Mouse (Mus musculus): ENCODE measurements at regions not wholly inside any gene's neighbourhood (a gene's known extent, or its start where the extent isn't known, plus 50 kb on each side); places are given as distances from the start of the nearest gene placed in this dataset.
A peak's percentile ranks its signal among the peaks of the same experiment; 100 is the strongest.
"Not testable (repeated sequence)": the region's sequence is repeated elsewhere in the genome, so short reads cannot be mapped to it uniquely, and the experiment has no call there.

- ATAC-seq, result no peak
- WGBS, result 70% methylated on average over 9 of the region's 9 CpGs
Observed at GRCm38 (mm10) chr5:74800351-74800750, 97.6 kb upstream of the Lnx1 start.

GRCm38 (mm10) chr5:74796421-74797067 is 93.8 kb upstream of the Lnx1 start:
- no peak overlapping the region for H3K4me3 ChIP-seq (replicated peaks; ENCODE audit: low read length)
- H3K9me3 ChIP-seq (ENCODE audit: control insufficient read depth, low read length), result 0 out of 2 replicates have a peak, but pooled peaks cover 3% of the 10 kb centered on the region
- no peaks in the 10 kb centered on the region; the same call in 1 of the 2 replicates for H3K27me3 ChIP-seq (replicated peaks; ENCODE audit: control insufficient read depth, insufficient read depth, low read length)
- H3K27ac ChIP-seq (ENCODE audit: low read length), result no peak overlapping the region
- no peak overlapping the region for H3K4me2 ChIP-seq (ENCODE audit: low read length)
- ATAC-seq, result peak; percentile 42; the same call in 1 of the 2 replicates
- H3K36me3 ChIP-seq (ENCODE audit: control insufficient read depth, insufficient read depth), result no peaks in the 10 kb centered on the region
- peaks cover 7% of the 10 kb centered on the region for H3K4me1 ChIP-seq (replicated peaks; ENCODE audit: control insufficient read depth, insufficient read depth, low read length)
- 37% methylated on average over 8 of the region's 8 CpGs for WGBS
- H3K9ac ChIP-seq (replicated peaks; ENCODE audit: low read depth, low read length), result no peak overlapping the region

More at GRCm38 (mm10) chr5:74800351-74800750, 97.6 kb upstream of the Lnx1 start:
- H3K27ac ChIP-seq (ENCODE audit: low read length), result no peak overlapping the region
- no peaks in the 10 kb centered on the region; the same call in 1 of the 2 replicates for H3K27me3 ChIP-seq (replicated peaks; ENCODE audit: control insufficient read depth, insufficient read depth, low read length)
- H3K36me3 ChIP-seq (ENCODE audit: control insufficient read depth, insufficient read depth), result no peaks in the 10 kb centered on the region
- no peak overlapping the region for H3K4me2 ChIP-seq (ENCODE audit: low read length)
- no peak overlapping the region for H3K9ac ChIP-seq (replicated peaks; ENCODE audit: low read depth, low read length)
- no peaks in the 10 kb centered on the region for H3K4me1 ChIP-seq (replicated peaks; ENCODE audit: control insufficient read depth, insufficient read depth, low read length)
- no peaks in the 10 kb centered on the region for H3K9me3 ChIP-seq (ENCODE audit: control insufficient read depth, low read length)
- H3K4me3 ChIP-seq (replicated peaks; ENCODE audit: low read length), result no peak overlapping the region

- Histone ChIP-seq H3K9me3 (ENCODE audit: control insufficient read depth, low read length) (0 out of 2 replicates have a peak, but pooled peaks cover 3% of the 10 kb centered on the region), H3K36me3 (ENCODE audit: control insufficient read depth, insufficient read depth) (no peaks in the 10 kb centered on the region), H3K4me3 (replicated peaks; ENCODE audit: low read length) (no peak overlapping the region), H3K4me1 (replicated peaks; ENCODE audit: control insufficient read depth, insufficient read depth, low read length) (peaks cover 7% of the 10 kb centered on the region), H3K27ac (ENCODE audit: low read length) (no peak overlapping the region), H3K4me2 (ENCODE audit: low read length) (no peak overlapping the region), H3K9ac (replicated peaks; ENCODE audit: low read depth, low read length) (no peak overlapping the region), H3K27me3 (replicated peaks; ENCODE audit: control insufficient read depth, insufficient read depth, low read length) (no peaks in the 10 kb centered on the region; the same call in 1 of the 2 replicates)
- ATAC-seq, result no peak
- 93% methylated on average over 4 of the region's 4 CpGs for WGBS
Observed at GRCm38 (mm10) chr5:74794726-74795125, 92.0 kb upstream of the Lnx1 start.

- Histone ChIP-seq H3K9me3 (ENCODE audit: control insufficient read depth, low read length) (0 out of 2 replicates have a peak, but pooled peaks cover 3% of the 10 kb centered on the region), H3K9ac (replicated peaks; ENCODE audit: low read depth, low read length) (no peak overlapping the region), H3K27ac (ENCODE audit: low read length) (no peak overlapping the region), H3K4me2 (ENCODE audit: low read length) (no peak overlapping the region), H3K4me3 (replicated peaks; ENCODE audit: low read length) (no peak overlapping the region), H3K27me3 (replicated peaks; ENCODE audit: control insufficient read depth, insufficient read depth, low read length) (no peaks in the 10 kb centered on the region; the same call in 1 of the 2 replicates), H3K36me3 (ENCODE audit: control insufficient read depth, insufficient read depth) (no peaks in the 10 kb centered on the region), H3K4me1 (replicated peaks; ENCODE audit: control insufficient read depth, insufficient read depth, low read length) (peaks cover 7% of the 10 kb centered on the region)
- 69% methylated on average over 4 of the region's 4 CpGs for WGBS
- ATAC-seq, result no peak
Observed at GRCm38 (mm10) chr5:74793431-74793830, 90.7 kb upstream of the Lnx1 start.

- no peaks in the 10 kb centered on the region for H3K36me3 ChIP-seq (ENCODE audit: control insufficient read depth, insufficient read depth)
- H3K4me1 ChIP-seq (replicated peaks; ENCODE audit: control insufficient read depth, insufficient read depth, low read length), result peaks cover 7% of the 10 kb centered on the region
- 0 out of 2 replicates have a peak, but pooled peaks cover 3% of the 10 kb centered on the region for H3K9me3 ChIP-seq (ENCODE audit: control insufficient read depth, low read length)
- no peak overlapping the region for H3K9ac ChIP-seq (replicated peaks; ENCODE audit: low read depth, low read length)
- WGBS, result 39% methylated on average over 8 of the region's 8 CpGs
- H3K27ac ChIP-seq (ENCODE audit: low read length), result no peak overlapping the region
- H3K4me3 ChIP-seq (replicated peaks; ENCODE audit: low read length), result no peak overlapping the region
- ATAC-seq, result no peak
- no peak overlapping the region for H3K4me2 ChIP-seq (ENCODE audit: low read length)
- H3K27me3 ChIP-seq (replicated peaks; ENCODE audit: control insufficient read depth, insufficient read depth, low read length), result no peaks in the 10 kb centered on the region; the same call in 1 of the 2 replicates
Observed at GRCm38 (mm10) chr5:74792936-74793335, 90.2 kb upstream of the Lnx1 start.

- 2% methylated on average over 7 of the region's 7 CpGs for WGBS
- no peak overlapping the region for H3K27ac ChIP-seq (ENCODE audit: low read length)
- H3K4me3 ChIP-seq (replicated peaks; ENCODE audit: low read length), result peak overlapping the region; percentile 20; the same call in 1 of the 2 replicates
Observed at GRCm38 (mm10) chr5:74792301-74792700, 89.6 kb upstream of the Lnx1 start.

GRCm38 (mm10) chr5:74790501-74790900 is 87.8 kb upstream of the Lnx1 start:
- H3K4me3 ChIP-seq (replicated peaks; ENCODE audit: low read length); H3K27ac ChIP-seq (ENCODE audit: low read length); H3K4me1 ChIP-seq (replicated peaks; ENCODE audit: control insufficient read depth, insufficient read depth, low read length); H3K9me3 ChIP-seq (ENCODE audit: control insufficient read depth, low read length); H3K27me3 ChIP-seq (replicated peaks; ENCODE audit: control insufficient read depth, insufficient read depth, low read length); H3K36me3 ChIP-seq (ENCODE audit: control insufficient read depth, insufficient read depth); H3K4me2 ChIP-seq (ENCODE audit: low read length); H3K9ac ChIP-seq (replicated peaks; ENCODE audit: low read depth, low read length); ATAC-seq: not testable (repeated sequence)
- WGBS, result 96% methylated on average over 4 of the region's 4 CpGs

More at GRCm38 (mm10) chr5:74792301-74792700, 89.6 kb upstream of the Lnx1 start:
- 0 out of 2 replicates have a peak, but pooled peaks cover 3% of the 10 kb centered on the region for H3K9me3 ChIP-seq (ENCODE audit: control insufficient read depth, low read length)
- peaks cover 7% of the 10 kb centered on the region for H3K4me1 ChIP-seq (replicated peaks; ENCODE audit: control insufficient read depth, insufficient read depth, low read length)
- H3K36me3 ChIP-seq (ENCODE audit: control insufficient read depth, insufficient read depth), result no peaks in the 10 kb centered on the region
- H3K9ac ChIP-seq (replicated peaks; ENCODE audit: low read depth, low read length), result peak overlapping the region; percentile 25; the same call in 1 of the 2 replicates
- peak overlapping the region; percentile 48 for H3K4me2 ChIP-seq (ENCODE audit: low read length)
- peak; percentile 81 for ATAC-seq
- no peaks in the 10 kb centered on the region; the same call in 1 of the 2 replicates for H3K27me3 ChIP-seq (replicated peaks; ENCODE audit: control insufficient read depth, insufficient read depth, low read length)

GRCm38 (mm10) chr5:74783906-74784305 is 81.2 kb upstream of the Lnx1 start:
- no peaks in the 10 kb centered on the region; the same call in 1 of the 2 replicates for H3K4me1 ChIP-seq (replicated peaks; ENCODE audit: control insufficient read depth, insufficient read depth, low read length)
- no peak overlapping the region for H3K27ac ChIP-seq (ENCODE audit: low read length)
- no peak for ATAC-seq
- H3K4me3 ChIP-seq (replicated peaks; ENCODE audit: low read length), result no peak overlapping the region
- no peak overlapping the region for H3K9ac ChIP-seq (replicated peaks; ENCODE audit: low read depth, low read length)
- 81% methylated on average over 9 of the region's 9 CpGs for WGBS
- H3K27me3 ChIP-seq (replicated peaks; ENCODE audit: control insufficient read depth, insufficient read depth, low read length), result no peaks in the 10 kb centered on the region
- no peaks in the 10 kb centered on the region for H3K36me3 ChIP-seq (ENCODE audit: control insufficient read depth, insufficient read depth)
- no peaks in the 10 kb centered on the region for H3K9me3 ChIP-seq (ENCODE audit: control insufficient read depth, low read length)
- no peak overlapping the region for H3K4me2 ChIP-seq (ENCODE audit: low read length)

GRCm38 (mm10) chr5:74778076-74778465 is 75.4 kb upstream of the Lnx1 start:
- H3K4me1 ChIP-seq (replicated peaks; ENCODE audit: control insufficient read depth, insufficient read depth, low read length), result no peaks in the 10 kb centered on the region; the same call in 1 of the 2 replicates
- H3K9me3 ChIP-seq (ENCODE audit: control insufficient read depth, low read length), result no peaks in the 10 kb centered on the region
- H3K4me2 ChIP-seq (ENCODE audit: low read length), result no peak overlapping the region
- ATAC-seq, result no peak
- H3K9ac ChIP-seq (replicated peaks; ENCODE audit: low read depth, low read length), result no peak overlapping the region
- WGBS, result 88% methylated on average over 1 of the region's 1 CpGs
- no peak overlapping the region for H3K27ac ChIP-seq (ENCODE audit: low read length)
- no peaks in the 10 kb centered on the region for H3K27me3 ChIP-seq (replicated peaks; ENCODE audit: control insufficient read depth, insufficient read depth, low read length)
- no peak overlapping the region for H3K4me3 ChIP-seq (replicated peaks; ENCODE audit: low read length)
- H3K36me3 ChIP-seq (ENCODE audit: control insufficient read depth, insufficient read depth), result no peaks in the 10 kb centered on the region

Measured in forebrain, embryonic 16.5 days (tissue).